Mouse (Mus musculus) liver, adult 2 months (tissue): ENCODE measurements at regions not wholly inside any gene's neighbourhood (a gene's known extent, or its start where the extent isn't known, plus 50 kb on each side); places are given as distances from the start of the nearest gene placed in this dataset.

ENCODE experiments used
- DNase-seq: peaks from one replicate; pipeline ENCODE4 v3.0.0-alpha.2; 2011; ENCODE audit warnings: low read depth, low spot score; ENCODE audit errors: extremely low read depth
- H3K27ac ChIP-seq: fragments of 200-500 bp; replicated peaks from 2 replicates; pipeline ENCODE4 v1.5.1; 2012; ENCODE audit warnings: low read depth, mild to moderate bottlenecking, control low read depth, inconsistent platforms, low read length; ENCODE audit not compliant: insufficient read depth
- H3K27me3 ChIP-seq: fragments of 200-500 bp; 2 replicates; pipeline ENCODE4 v1.6.1; 2012; ENCODE audit warnings: mild to moderate bottlenecking, moderate library complexity, low read length, inconsistent platforms; ENCODE audit not compliant: control insufficient read depth, insufficient read depth
- H3K36me3 ChIP-seq: fragments of 200-500 bp; 2 replicates; pipeline ENCODE4 v1.6.1; 2012; ENCODE audit warnings: low read length, inconsistent platforms; ENCODE audit not compliant: control insufficient read depth, insufficient read depth
- H3K4me1 ChIP-seq: fragments of 200-500 bp; 2 replicates; pipeline ENCODE4 v1.6.1; 2011; ENCODE audit warnings: low read length; ENCODE audit not compliant: control insufficient read depth, insufficient read depth
- H3K4me3 ChIP-seq: fragments of 200-500 bp; 2 replicates; pipeline ENCODE4 v1.5.1; 2011; ENCODE audit warnings: low read depth, mild to moderate bottlenecking, control low read depth, low read length, moderate library complexity; ENCODE audit not compliant: insufficient read depth
- H3K79me2 ChIP-seq: fragments of 200-500 bp; 2 replicates; pipeline ENCODE4 v1.6.1; 2012; ENCODE audit warnings: inconsistent platforms, mild to moderate bottlenecking, low read length, moderate library complexity; ENCODE audit not compliant: control insufficient read depth, insufficient read depth
- H3K9ac ChIP-seq: fragments of 200-500 bp; 2 replicates; pipeline ENCODE4 v1.6.1; 2012; ENCODE audit warnings: low read depth, mild to moderate bottlenecking, control low read depth, inconsistent platforms, low read length
- CTCF ChIP-seq: fragments of 200-500 bp; IDR thresholded peaks from 2 replicates; pipeline ENCODE4 v1.5.1; 2011; ENCODE audit warnings: low read depth, low read length, control low read depth
- POLR2A ChIP-seq: fragments of 200-500 bp; IDR thresholded peaks from 2 replicates; pipeline ENCODE4 v1.6.1; 2011; ENCODE audit warnings: low read length, control low read depth; ENCODE audit not compliant: insufficient read depth; ENCODE audit errors: extremely low read depth
- WGBS: fragments of 180-500 bp; shearing (Covaris S2); methylation state at CpG from one replicate; pipeline ENCODE4 v1.1.7; 2018; 5-methylcytosine and 5-hydroxymethylcytosine counted together

DNA sequence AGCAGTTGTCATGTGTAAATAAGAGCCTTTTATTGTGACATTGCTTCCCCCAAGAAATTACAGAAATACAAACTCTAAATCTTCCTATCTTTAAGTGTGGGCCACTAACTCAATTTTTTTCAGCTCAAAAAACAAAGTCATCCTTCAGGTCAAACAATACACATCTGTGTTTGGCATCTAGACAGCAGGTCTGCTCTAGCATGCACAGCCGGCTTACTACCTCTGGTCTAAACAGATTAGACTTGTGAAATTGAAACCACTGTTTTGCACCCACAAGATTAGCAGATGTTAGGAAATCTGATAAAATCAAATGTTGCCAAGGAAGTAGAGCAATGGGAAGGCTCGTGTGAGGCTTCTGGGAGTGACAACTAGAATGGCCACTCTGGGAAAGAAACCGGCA is 195.5 kb upstream of the Il12b start:
- H3K4me3 ChIP-seq, result no peak overlapping the region
- no peak for TF ChIP-seq CTCF
- no peak for TF ChIP-seq POLR2A
- no peaks in the 10 kb centered on the region for H3K27me3 ChIP-seq
- no peaks in the 10 kb centered on the region for H3K4me1 ChIP-seq
- H3K27ac ChIP-seq, result no peak overlapping the region
- no peak for DNase-seq
- H3K36me3 ChIP-seq, result no peaks in the 10 kb centered on the region
- WGBS, result 60% methylated on average over 3 of the region's 3 CpGs
- no peaks in the 10 kb centered on the region for H3K79me2 ChIP-seq
- H3K9ac ChIP-seq, result no peak overlapping the region

DNA sequence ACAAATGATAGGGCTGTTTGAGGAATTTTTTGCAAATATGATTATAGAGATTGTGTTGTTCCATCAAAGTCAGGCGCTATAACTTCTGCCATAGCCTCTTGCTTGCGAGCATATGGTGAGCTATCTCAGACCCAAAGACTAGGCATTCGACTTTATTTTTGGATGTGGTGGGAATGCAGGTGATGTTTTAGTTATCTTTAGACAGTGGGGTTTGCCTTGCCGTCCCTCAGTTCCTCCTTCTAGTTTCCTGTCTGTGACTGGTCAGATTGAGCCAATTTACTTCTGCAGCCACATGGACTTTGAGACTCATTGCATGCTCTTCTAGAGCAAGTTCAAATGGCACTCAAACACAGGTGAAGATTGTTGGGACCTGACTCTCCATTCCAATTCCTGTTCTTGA is 193.0 kb upstream of the Il12b start:
- Histone ChIP-seq H3K27ac (no peak overlapping the region), H3K4me1 (no peaks in the 10 kb centered on the region), H3K79me2 (no peaks in the 10 kb centered on the region), H3K9ac (no peak overlapping the region), H3K36me3 (no peaks in the 10 kb centered on the region), H3K27me3 (no peaks in the 10 kb centered on the region), H3K4me3 (no peak overlapping the region)
- WGBS, result 72% methylated on average over 4 of the region's 4 CpGs
- no peak for TF ChIP-seq POLR2A
- no peak for TF ChIP-seq CTCF
- peak; percentile 29 for DNase-seq

DNA sequence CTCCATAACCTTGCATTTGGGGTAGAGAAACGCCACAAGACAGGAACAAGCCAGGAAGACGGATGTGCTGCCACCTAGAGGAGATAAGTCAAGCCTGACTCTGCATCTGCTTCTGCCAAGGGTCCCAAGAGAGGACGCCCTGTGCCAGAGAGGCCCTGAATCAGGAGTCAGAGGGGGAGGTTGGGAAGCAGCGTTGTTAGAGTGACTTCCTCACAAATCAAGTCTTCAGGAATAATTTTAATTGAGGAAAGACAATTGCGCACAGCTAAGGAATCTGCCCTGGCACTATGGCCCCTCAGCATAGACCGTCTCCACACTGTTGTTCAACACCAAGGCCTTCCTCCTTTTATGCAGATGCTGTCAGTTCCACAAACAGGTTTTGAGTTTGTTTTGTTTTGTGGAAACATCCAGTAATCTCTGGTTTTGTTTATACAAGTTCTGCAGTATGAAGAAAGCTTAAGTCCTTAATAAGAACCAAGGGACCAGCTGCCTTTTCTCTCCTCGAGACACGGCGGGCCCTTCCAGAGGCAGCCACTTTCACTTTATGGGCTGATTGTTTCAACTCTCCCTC is 187.9 kb upstream of the Il12b start:
- 55% methylated on average over 9 of the region's 9 CpGs for WGBS
- no peaks in the 10 kb centered on the region for H3K79me2 ChIP-seq

DNA sequence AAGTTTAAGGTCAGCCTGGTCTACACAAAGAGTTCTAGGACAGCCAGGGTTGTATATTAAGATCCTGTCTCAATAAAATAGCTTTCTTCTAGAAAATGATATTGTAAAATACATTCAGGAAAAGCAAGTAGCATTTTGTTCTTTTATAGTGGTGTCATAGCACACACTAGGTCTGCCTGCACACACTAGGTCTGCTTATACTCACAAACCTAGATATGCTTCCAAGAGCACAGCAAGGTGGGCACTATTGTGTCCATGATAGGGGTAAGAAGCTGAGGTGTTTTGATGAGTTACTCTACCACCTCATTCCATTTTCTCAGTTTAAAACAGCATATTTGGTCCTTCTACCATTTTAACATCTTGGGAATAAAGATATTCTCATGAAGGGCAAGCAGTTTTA is 185.8 kb upstream of the Il12b start:
- no peak overlapping the region for H3K4me3 ChIP-seq
- DNase-seq, result no peak
- TF ChIP-seq CTCF (no peak), POLR2A (no peak)
- H3K36me3 ChIP-seq, result no peaks in the 10 kb centered on the region
- no peaks in the 10 kb centered on the region for H3K79me2 ChIP-seq
- no peak overlapping the region for H3K27ac ChIP-seq
- H3K4me1 ChIP-seq, result no peaks in the 10 kb centered on the region
- no peak overlapping the region for H3K9ac ChIP-seq
- H3K27me3 ChIP-seq, result no peaks in the 10 kb centered on the region

More for the DNA sequence above, 187.9 kb upstream of the Il12b start:
- peak; percentile 39 for DNase-seq
- H3K9ac ChIP-seq, result no peak overlapping the region
- H3K36me3 ChIP-seq, result no peaks in the 10 kb centered on the region
- no peak for TF ChIP-seq POLR2A
- peak; percentile 73 for TF ChIP-seq CTCF
- H3K4me1 ChIP-seq, result no peaks in the 10 kb centered on the region
- no peak overlapping the region for H3K27ac ChIP-seq
- H3K4me3 ChIP-seq, result no peak overlapping the region
- no peaks in the 10 kb centered on the region for H3K27me3 ChIP-seq

DNA sequence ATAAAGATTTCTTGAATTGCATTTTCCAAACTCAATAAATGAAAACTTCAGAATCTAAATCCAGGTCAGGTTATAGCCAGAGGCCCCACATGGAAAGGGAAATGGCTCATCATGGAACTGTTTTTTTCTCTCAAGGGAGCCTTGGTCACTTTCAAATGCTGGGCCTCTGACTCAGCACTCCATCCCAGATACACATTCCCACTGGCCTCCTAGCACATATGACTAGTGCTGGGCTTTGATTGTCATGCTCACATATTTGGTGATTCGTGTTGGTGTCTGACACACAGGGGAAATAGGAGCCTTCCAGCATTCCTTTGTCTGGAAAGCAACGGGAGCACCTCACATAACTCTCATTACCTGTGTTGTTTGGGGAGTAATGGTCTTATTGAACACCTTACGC is 183.5 kb upstream of the Il12b start:
- DNase-seq, result no peak
- Histone ChIP-seq H3K4me1 (no peaks in the 10 kb centered on the region), H3K27ac (no peak overlapping the region), H3K36me3 (no peaks in the 10 kb centered on the region), H3K4me3 (no peak overlapping the region), H3K27me3 (no peaks in the 10 kb centered on the region), H3K79me2 (no peaks in the 10 kb centered on the region), H3K9ac (no peak overlapping the region)
- no peak for TF ChIP-seq CTCF
- no peak for TF ChIP-seq POLR2A
- 86% methylated on average over 3 of the region's 3 CpGs for WGBS

DNA sequence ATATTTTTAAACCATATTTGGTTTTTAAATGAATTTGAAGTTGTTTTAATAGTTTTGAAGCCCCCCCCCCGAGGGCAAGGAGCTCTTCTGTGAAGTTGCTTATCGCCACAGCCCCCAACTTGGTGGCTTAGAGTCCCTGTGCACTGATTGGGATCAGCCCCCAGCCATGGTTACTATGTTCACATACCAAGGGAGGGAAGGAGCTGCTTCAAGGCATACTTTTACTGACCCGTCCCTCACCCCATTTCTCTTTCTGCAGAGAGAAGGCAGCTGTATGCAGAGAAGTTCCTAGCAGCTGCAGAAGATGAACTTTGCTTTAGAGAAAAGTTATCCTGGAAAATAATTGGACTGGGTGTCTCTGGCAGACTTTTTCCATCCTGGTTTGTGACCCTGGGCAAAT is 179.9 kb upstream of the Il12b start:
- Histone ChIP-seq H3K9ac (no peak overlapping the region), H3K27ac (no peak overlapping the region), H3K36me3 (no peaks in the 10 kb centered on the region), H3K79me2 (no peaks in the 10 kb centered on the region), H3K27me3 (no peaks in the 10 kb centered on the region), H3K4me3 (no peak overlapping the region), H3K4me1 (no peaks in the 10 kb centered on the region)
- no peak for TF ChIP-seq POLR2A
- TF ChIP-seq CTCF, result no peak
- 48% methylated on average over 3 of the region's 3 CpGs for WGBS
- no peak for DNase-seq
